Mouse (Mus musculus) intestine, embryonic 14.5 days (tissue): Measurements from ENCODE around the gene Cep112. TPM values are rescaled to one million over a fixed set of nuclear protein-coding genes. Genes with fewer than 3 reads are reported as not detected.

ENCODE experiments used
- ATAC-seq: fragments of 200-750 bp; cut with Nextera tagmentation; replicated peaks from 2 replicates; pipeline ENCODE4 v1.8.0; 2017; ENCODE audit warnings: low read depth, moderate number of reproducible peaks, moderate TSS enrichment, moderate library complexity; ENCODE audit not compliant: low FRiP score, low TSS enrichment
- DNase-seq: peaks from one replicate; pipeline ENCODE4 v3.0.0-alpha.2; 2018; ENCODE audit warnings: low spot score
- H3K27ac ChIP-seq: fragments of 300-500 bp; sonication (generic); 2 replicates; pipeline ENCODE4 v1.5.1; 2014; ENCODE audit warnings: low read depth, mild to moderate bottlenecking, control low read depth
- H3K27me3 ChIP-seq: fragments of 300-500 bp; sonication (generic); replicated peaks from 2 replicates; pipeline ENCODE4 v1.6.1; 2014; ENCODE audit warnings: low read length, control low read depth; ENCODE audit not compliant: control insufficient read depth, insufficient read depth
- H3K36me3 ChIP-seq: fragments of 300-500 bp; sonication (generic); 2 replicates; pipeline ENCODE4 v1.6.1; 2014; ENCODE audit warnings: low read length, control low read depth; ENCODE audit not compliant: control insufficient read depth, insufficient read depth
- H3K4me1 ChIP-seq: fragments of 300-500 bp; sonication (generic); replicated peaks from 2 replicates; pipeline ENCODE4 v1.6.1; 2014; ENCODE audit warnings: low read length, control low read depth, mixed read lengths; ENCODE audit not compliant: control insufficient read depth, insufficient read depth
- H3K4me2 ChIP-seq: fragments of 300-500 bp; sonication (generic); 2 replicates; pipeline ENCODE4 v1.6.1; 2014; ENCODE audit warnings: low read length
- H3K4me3 ChIP-seq: fragments of 300-500 bp; sonication (generic); 2 replicates; pipeline ENCODE4 v1.5.1; 2014; ENCODE audit warnings: low read depth, low read length, control low read depth, mixed read lengths
- H3K9ac ChIP-seq: fragments of 300-500 bp; sonication (generic); 2 replicates; pipeline ENCODE4 v1.6.1; 2014; ENCODE audit warnings: mild to moderate bottlenecking, low read length
- H3K9me3 ChIP-seq: fragments of 300-500 bp; sonication (generic); 2 replicates; pipeline ENCODE4 v1.6.1; 2016; ENCODE audit warnings: low read length, control low read depth; ENCODE audit not compliant: control insufficient read depth
- WGBS: fragments of 180-500 bp; shearing (Covaris S2); extraction: QIAGEN DNeasy Blood & Tissue Kit; methylation state at CpG from one replicate; pipeline ENCODE4 v1.1.7; 2014; 5-methylcytosine and 5-hydroxymethylcytosine counted together
- polyA plus RNA-seq: library from polyadenylated mRNA; unstranded; fragments of >200 nt; fragmentation: Nextera tagmentation; extraction: Ambion mirVana; gene quantifications from 2 replicates; pipeline ENCODE4 v1.2.1, GENCODE M21; 2014

The Cep112 gene
- polyA plus RNA-seq, 1 experiment from 2014 or later = 16.1 TPM

DNA sequence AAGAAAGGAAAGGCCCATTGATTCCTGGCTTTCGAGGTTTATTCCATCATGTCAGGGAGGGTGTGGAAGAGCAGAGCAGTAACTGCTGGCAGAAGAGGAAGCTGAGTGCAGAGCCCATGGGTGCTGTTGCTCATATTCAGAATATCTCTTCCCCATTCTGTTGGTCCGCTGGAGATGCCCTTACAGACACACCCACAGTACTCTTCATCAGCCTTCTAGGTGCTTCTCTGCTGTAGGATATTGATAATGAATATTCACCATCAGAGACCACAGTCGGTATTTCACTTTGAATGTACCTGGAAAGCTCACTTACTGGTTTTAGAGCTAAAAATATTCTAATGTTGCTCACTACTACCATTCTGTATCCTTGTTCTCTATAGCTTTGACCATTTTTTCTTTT, 109.0 kb downstream of the Cep112 start:
- Histone ChIP-seq H3K27ac (no peak overlapping the region), H3K4me3 (no peak overlapping the region), H3K4me2 (no peak overlapping the region), H3K27me3 (no peaks in the 10 kb centered on the region), H3K9me3 (no peaks in the 10 kb centered on the region), H3K36me3 (no peaks in the 10 kb centered on the region; the same call in 1 of the 2 replicates), H3K4me1 (no peaks in the 10 kb centered on the region), H3K9ac (no peak overlapping the region)
- DNase-seq (no peak), ATAC-seq (no peak)
- 93% methylated on average over 3 of the region's 3 CpGs for WGBS

DNA sequence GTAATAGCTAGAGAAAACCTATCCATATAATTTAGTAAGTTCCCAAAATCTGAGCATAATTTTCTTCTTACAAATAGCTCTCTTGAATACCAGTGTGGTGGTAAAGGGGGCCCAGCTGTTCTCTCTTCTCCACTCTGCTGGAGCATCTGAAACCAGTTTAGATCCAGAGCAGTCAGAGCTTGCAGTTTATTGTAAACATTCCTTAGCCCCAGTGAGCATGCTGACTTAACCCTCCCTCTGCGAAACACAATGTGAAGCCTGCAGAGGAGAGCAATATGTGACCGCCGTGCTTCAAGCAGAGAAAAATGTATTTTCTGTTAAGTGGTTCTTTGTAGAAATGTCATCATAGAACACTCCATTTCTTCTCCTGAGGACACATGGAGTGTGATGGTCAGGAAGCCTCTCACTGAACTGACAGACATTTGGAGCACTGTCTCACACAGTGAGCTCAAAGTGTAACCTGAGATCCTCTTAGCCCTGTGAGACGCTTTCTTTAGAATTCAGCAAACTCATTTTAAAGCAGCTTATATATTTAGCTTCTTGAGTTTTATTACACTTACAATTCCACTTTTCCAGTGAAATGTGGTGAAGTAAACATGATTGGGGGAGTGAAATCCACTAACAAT, 128.1 kb downstream of the Cep112 start:
- ATAC-seq (no peak), DNase-seq (no peak)
- H3K4me3 ChIP-seq = no peak overlapping the region
- H3K9ac ChIP-seq = no peak overlapping the region
- 21% methylated on average over 4 of the region's 4 CpGs for WGBS
- H3K9me3 ChIP-seq = no peaks in the 10 kb centered on the region
- H3K4me2 ChIP-seq = no peak overlapping the region
- H3K36me3 ChIP-seq = no peaks in the 10 kb centered on the region
- no peaks in the 10 kb centered on the region for H3K27me3 ChIP-seq
- H3K27ac ChIP-seq = peak overlapping the region; percentile 43
- H3K4me1 ChIP-seq = no peaks in the 10 kb centered on the region

DNA sequence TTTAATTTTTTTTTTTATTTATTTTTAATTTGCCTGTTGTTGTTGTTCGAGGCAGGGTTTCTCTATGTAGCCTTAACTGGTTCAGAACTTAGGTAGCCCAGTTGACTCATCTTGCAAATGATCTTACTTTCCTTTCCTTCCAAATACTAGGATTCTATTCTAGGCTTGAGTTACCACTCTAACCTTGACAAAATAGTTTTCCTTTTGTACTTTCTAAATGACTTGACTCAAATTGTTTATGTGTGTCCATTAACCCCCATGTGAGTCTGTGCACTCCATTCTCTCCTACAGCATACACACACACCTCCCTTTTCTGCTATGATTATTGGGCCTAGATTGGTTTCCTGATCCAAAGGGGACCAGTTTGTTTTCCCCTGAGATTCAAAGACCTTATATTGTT, 128.9 kb downstream of the Cep112 start:
- H3K36me3 ChIP-seq = no peaks in the 10 kb centered on the region
- H3K27me3 ChIP-seq = no peaks in the 10 kb centered on the region
- no peak overlapping the region for H3K27ac ChIP-seq
- 92% methylated on average over 1 of the region's 1 CpGs for WGBS
- no peak overlapping the region for H3K4me2 ChIP-seq
- H3K9me3 ChIP-seq = no peaks in the 10 kb centered on the region
- H3K4me3 ChIP-seq = no peak overlapping the region
- no peaks in the 10 kb centered on the region for H3K4me1 ChIP-seq
- ATAC-seq (no peak), DNase-seq (no peak)
- H3K9ac ChIP-seq = no peak overlapping the region

DNA sequence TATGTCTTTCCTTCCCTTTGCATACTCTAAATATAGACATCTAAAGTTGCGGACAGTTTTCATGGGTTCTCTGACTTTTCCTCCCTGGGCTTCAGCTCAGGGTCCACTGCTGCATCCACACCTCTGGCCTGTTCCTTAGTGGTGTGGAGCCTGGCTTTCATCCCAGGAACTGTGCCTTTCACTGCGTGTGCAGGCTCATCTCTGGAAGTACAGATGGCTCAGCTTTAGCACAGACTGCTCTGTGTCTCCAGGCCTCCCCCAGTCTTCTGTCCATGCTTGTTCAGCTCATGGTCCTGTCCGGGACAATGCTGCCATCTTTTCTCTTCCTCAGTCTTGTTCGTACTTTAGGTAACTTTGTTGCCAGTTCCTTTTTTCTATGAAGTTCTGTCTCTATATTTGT, 133.6 kb downstream of the Cep112 start:
- H3K27me3 ChIP-seq = no peaks in the 10 kb centered on the region
- no peaks in the 10 kb centered on the region for H3K9me3 ChIP-seq
- no peak for ATAC-seq
- no peaks in the 10 kb centered on the region for H3K4me1 ChIP-seq
- no peak overlapping the region for H3K4me2 ChIP-seq
- WGBS = 76% methylated on average over 4 of the region's 4 CpGs
- no peak for DNase-seq
- no peak overlapping the region for H3K27ac ChIP-seq
- H3K36me3 ChIP-seq = no peaks in the 10 kb centered on the region
- H3K4me3 ChIP-seq = no peak overlapping the region
- no peak overlapping the region for H3K9ac ChIP-seq

DNA sequence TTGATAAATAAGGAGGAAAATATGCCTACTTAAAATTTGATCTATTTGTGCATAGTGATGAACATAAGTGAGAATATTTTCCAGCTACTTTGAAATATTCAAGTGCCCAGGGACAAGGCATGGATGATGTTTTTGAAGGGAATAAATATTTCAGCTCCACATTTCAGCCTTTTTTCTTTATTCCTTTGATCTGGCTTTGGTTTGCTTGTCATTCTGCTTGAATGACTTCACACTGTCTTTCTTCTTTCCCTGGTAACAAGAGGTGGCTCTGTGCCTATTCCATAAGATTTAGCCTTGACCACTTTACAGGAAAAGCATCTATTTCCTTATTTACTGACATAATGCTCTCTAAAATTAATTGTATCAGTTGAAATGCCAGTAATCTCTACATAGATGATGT, 134.5 kb downstream of the Cep112 start:
- H3K4me3 ChIP-seq = no peak overlapping the region
- no peak overlapping the region for H3K4me2 ChIP-seq
- H3K4me1 ChIP-seq = no peaks in the 10 kb centered on the region
- H3K9ac ChIP-seq = no peak overlapping the region
- no peak overlapping the region for H3K27ac ChIP-seq
- ATAC-seq = no peak
- DNase-seq = no peak
- no peaks in the 10 kb centered on the region for H3K27me3 ChIP-seq
- H3K9me3 ChIP-seq = no peaks in the 10 kb centered on the region
- no peaks in the 10 kb centered on the region for H3K36me3 ChIP-seq

DNA sequence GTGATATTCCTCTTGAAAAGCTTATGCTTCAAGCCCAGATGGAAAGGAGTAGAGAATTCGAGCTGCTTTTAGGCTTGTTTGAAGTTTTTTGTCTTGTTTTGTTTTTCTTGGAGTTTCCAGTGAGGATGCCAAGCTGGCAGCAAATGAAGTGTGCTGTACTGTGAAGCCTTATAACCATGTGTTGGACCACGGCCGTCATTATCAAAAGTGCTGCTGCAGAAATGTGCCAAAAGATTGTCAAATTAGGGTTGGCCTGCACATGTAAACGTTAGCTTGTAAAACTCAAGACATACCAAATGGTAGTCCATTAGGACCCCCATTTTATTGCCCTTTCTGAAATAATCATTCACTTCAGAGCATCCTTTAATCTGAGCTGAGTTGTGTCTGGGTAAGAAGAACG, 137.1 kb downstream of the Cep112 start:
- no peaks in the 10 kb centered on the region for H3K36me3 ChIP-seq
- no peak overlapping the region for H3K27ac ChIP-seq
- ATAC-seq = no peak
- DNase-seq = no peak
- no peak overlapping the region for H3K4me3 ChIP-seq
- no peaks in the 10 kb centered on the region for H3K9me3 ChIP-seq
- no peaks in the 10 kb centered on the region for H3K27me3 ChIP-seq
- H3K4me2 ChIP-seq = no peak overlapping the region
- H3K4me1 ChIP-seq = no peaks in the 10 kb centered on the region
- no peak overlapping the region for H3K9ac ChIP-seq
- WGBS = 51% methylated on average over 5 of the region's 5 CpGs

DNA sequence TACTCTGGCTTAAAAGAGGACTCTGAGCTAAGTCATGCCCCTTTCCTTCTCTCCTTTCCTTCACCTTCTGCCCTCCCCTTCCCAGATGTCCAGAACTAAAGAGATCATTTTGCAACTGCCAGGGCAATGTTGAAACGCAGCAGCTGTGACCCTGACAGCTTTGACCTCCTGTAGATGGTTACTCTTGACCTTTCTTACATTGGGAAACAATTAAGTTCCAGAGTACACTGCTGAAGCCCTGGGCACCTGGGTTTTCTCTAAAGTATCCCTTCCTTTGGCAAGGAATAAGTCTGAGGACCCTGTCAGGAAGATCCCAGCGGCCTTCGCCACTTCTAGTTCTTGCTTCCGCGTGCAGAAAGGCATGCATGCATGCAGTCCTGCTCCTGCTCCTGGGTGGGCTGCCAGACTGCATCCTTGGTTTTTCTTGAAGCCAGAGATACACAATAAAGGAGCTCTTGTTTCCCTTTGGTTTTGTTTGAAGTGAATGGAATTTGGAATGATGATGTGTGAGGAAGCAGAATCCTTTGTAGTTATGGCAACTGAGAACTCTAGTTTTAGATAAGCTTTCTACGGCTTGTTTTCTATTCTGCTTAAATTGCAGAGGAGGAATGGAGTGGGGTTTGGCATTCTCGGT, 161.7 kb downstream of the Cep112 start:
- Histone ChIP-seq H3K4me3 (no peak overlapping the region), H3K27me3 (no peaks in the 10 kb centered on the region), H3K36me3 (no peaks in the 10 kb centered on the region), H3K4me1 (peaks cover 7% of the 10 kb centered on the region; the same call in 1 of the 2 replicates), H3K9ac (no peak overlapping the region), H3K9me3 (no peaks in the 10 kb centered on the region), H3K4me2 (no peak overlapping the region), H3K27ac (no peak overlapping the region)
- 30% methylated on average over 7 of the region's 7 CpGs for WGBS
- ATAC-seq = no peak
- no peak for DNase-seq

DNA sequence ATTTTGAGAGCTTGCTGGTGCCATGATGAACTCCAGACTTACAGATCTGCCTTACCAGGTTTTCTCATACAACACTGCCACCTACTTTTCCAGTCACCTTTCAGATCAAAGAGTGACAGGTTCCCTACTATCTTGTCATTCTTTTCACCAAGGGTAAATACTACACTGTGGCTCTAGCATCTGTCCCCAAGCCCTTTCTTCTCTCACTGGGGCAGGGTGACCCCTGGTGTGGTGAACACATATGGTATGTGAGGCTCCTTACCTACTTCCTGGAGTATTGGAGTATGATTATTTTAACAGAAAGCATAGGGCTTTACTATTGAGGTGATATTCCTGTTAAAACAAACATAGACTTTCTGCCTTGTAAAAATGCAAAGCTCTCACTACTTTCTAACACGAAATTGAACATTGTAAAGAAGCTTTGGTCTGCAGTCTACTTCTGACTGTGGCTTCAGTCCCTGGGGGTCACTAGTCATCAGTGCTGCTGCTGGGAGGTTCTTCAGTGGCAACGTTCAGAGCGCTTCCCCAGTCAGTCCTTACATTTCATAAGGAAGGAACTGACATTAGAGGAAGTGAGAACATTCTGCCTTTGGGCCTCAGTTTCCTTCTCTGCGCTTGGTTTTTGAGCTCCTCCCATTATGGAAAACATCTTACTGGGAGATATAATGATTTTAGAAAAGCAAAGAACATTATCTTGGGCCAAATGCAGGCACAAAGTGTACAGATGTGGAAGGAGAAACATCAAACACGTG, 168.4 kb downstream of the Cep112 start:
- ATAC-seq (no peak), DNase-seq (no peak)
- Histone ChIP-seq H3K27me3 (no peaks in the 10 kb centered on the region), H3K36me3 (no peaks in the 10 kb centered on the region), H3K27ac (no peak overlapping the region), H3K9ac (no peak overlapping the region), H3K4me2 (no peak overlapping the region), H3K4me1 (no peaks in the 10 kb centered on the region), H3K4me3 (no peak overlapping the region), H3K9me3 (no peaks in the 10 kb centered on the region)
- 70% methylated on average over 5 of the region's 5 CpGs for WGBS
